Mouse (Mus musculus) hindbrain, embryonic 15.5 days (tissue): ENCODE measurements around the gene Tigd3. TPM values are rescaled to one million over a fixed set of nuclear protein-coding genes. Genes with fewer than 3 reads are reported as not detected.
"Not testable (repeated sequence)": the region's sequence is repeated elsewhere in the genome, so short reads cannot be mapped to it uniquely, and the experiment has no call there.

Experiments used
- ATAC-seq: fragments of 200-750 bp; cut with Nextera tagmentation; 2 replicates; pipeline ENCODE4 v1.8.0; 2017; ENCODE audit warnings: low read depth, moderate number of reproducible peaks, moderate TSS enrichment; ENCODE audit not compliant: low FRiP score
- H3K27ac ChIP-seq: fragments of 300-500 bp; sonication (generic); replicated peaks from 2 replicates; pipeline ENCODE4 v1.5.1; 2015; ENCODE audit warnings: mild to moderate bottlenecking, inconsistent platforms
- H3K27me3 ChIP-seq: fragments of 300-500 bp; sonication (generic); 2 replicates; pipeline ENCODE4 v1.6.1; 2015; ENCODE audit warnings: control low read depth, inconsistent platforms
- H3K36me3 ChIP-seq: fragments of 300-500 bp; sonication (generic); 2 replicates; pipeline ENCODE4 v1.6.1; 2015; ENCODE audit warnings: control low read depth, inconsistent platforms
- H3K4me1 ChIP-seq: fragments of 300-500 bp; sonication (generic); replicated peaks from 2 replicates; pipeline ENCODE4 v1.6.1; 2015; ENCODE audit warnings: control low read depth, inconsistent platforms
- H3K4me2 ChIP-seq: fragments of 300-500 bp; sonication (generic); 2 replicates; pipeline ENCODE4 v1.6.1; 2015; ENCODE audit warnings: moderate library complexity, mild to moderate bottlenecking, inconsistent platforms
- H3K4me3 ChIP-seq: fragments of 300-500 bp; sonication (generic); 2 replicates; pipeline ENCODE4 v1.5.1; 2015; ENCODE audit warnings: mild to moderate bottlenecking, inconsistent platforms
- H3K9ac ChIP-seq: fragments of 300-500 bp; sonication (generic); 2 replicates; pipeline ENCODE4 v1.6.1; 2015; ENCODE audit warnings: inconsistent platforms
- H3K9me3 ChIP-seq: fragments of 300-500 bp; sonication (generic); 2 replicates; pipeline ENCODE4 v1.6.1; 2016; ENCODE audit warnings: control low read depth, inconsistent platforms
- WGBS: fragments of 180-500 bp; shearing (Covaris S2); methylation state at CpG from one replicate; pipeline ENCODE4 v1.1.7; 2015; 5-methylcytosine and 5-hydroxymethylcytosine counted together
- polyA plus RNA-seq: library from polyadenylated mRNA; unstranded; fragments of >200 nt; fragmentation: Nextera tagmentation; extraction: Ambion mirVana; gene quantifications from 2 replicates; pipeline ENCODE4 v1.2.1, GENCODE M21; 2015

Gene Tigd3
- polyA plus RNA-seq, 1 experiment from 2014 or later: 11.7 TPM

DNA sequence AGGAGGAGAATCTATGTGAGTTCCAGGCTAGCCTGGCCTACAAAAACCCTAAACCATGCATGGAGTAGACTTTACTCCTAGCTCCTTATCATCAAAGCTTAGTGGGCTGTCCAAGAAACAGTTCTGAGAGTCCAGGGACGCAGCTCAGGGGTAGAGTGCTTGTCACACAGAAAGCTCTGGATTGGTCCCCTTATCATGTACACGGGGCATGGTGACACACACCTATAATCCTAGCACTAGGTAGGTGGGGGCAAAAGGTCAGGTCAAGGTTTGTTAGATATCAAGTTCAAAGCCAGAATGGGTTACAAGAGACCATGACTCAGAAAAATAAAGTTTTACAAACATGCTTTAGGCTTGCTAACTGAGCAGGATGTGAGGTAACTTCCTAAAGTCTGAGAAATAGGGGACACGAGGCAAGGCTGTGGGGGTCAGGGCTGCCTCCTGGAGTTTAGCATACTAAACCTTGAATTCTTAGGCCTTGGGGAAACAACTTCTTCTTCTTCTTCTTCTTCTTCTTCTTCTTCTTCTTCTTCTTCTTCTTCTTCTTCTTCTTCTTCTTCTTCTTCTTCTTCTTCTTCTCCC, 6.6 kb downstream of the Tigd3 start:
- Histone ChIP-seq H3K9ac (no peak overlapping the region), H3K4me1 (peaks cover 10% of the 10 kb centered on the region), H3K27me3 (no peaks in the 10 kb centered on the region), H3K4me2 (no peak overlapping the region), H3K36me3 (peaks cover 8% of the 10 kb centered on the region; the same call in 1 of the 2 replicates), H3K9me3 (no peaks in the 10 kb centered on the region), H3K4me3 (no peak overlapping the region), H3K27ac (no peak overlapping the region)
- ATAC-seq: no peak
- WGBS: 89% methylated on average over 3 of the region's 3 CpGs

DNA sequence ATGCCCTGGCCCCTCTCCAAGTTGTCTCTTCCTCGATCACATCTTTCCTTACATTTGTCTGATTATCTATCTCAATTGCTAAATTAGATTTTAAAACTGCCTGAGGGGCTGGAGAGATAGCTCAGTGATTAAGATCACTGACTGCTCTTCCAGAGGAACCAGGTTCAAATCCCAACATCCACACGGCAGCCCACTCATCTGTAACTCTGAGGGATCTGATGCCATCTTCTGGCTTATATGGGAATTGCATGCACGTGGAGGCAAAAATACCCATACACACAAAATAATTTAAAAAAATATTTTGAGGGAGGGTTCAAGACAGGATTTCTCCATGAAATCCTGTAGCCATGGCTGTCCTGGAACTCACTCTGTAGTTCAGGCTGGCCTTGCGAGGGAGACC, 8.1 kb downstream of the Tigd3 start:
- WGBS: 61% methylated on average over 4 of the region's 4 CpGs
- no peak for ATAC-seq
- Histone ChIP-seq H3K4me3 (no peak overlapping the region), H3K36me3 (no peaks in the 10 kb centered on the region), H3K4me2 (no peak overlapping the region), H3K9me3 (no peaks in the 10 kb centered on the region), H3K27ac (no peak overlapping the region), H3K9ac (no peak overlapping the region), H3K4me1 (no peaks in the 10 kb centered on the region), H3K27me3 (no peaks in the 10 kb centered on the region)

DNA sequence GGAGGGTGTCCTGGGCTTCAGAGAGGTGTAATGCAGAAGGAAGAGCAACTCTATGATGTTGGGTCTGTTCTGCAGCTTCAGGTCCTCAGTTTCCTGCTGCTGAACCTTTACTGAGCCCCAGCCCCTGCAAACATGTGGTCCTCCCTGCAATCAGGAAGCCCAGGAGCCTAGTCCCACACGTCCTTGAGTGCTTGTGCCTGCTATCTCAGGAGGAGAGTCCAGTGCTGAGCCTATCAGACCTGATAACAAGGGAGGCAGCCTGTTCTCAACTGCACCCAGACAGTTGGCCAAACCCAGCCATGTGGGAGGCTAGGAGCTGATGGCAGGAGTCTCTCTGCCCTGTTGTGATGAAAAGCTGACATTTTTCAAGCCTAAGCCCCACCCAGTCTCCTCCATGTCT, 10.0 kb downstream of the Tigd3 start:
- Histone ChIP-seq H3K4me1 (no peaks in the 10 kb centered on the region), H3K9ac (no peak overlapping the region), H3K36me3 (no peaks in the 10 kb centered on the region), H3K9me3 (no peaks in the 10 kb centered on the region), H3K27me3 (no peaks in the 10 kb centered on the region), H3K4me3 (no peak overlapping the region), H3K4me2 (no peak overlapping the region), H3K27ac (no peak overlapping the region)
- ATAC-seq: no peak
- 76% methylated on average over 1 of the region's 1 CpGs for WGBS

- not testable (repeated sequence) for H3K9me3 ChIP-seq, ATAC-seq, H3K36me3 ChIP-seq, H3K4me3 ChIP-seq, H3K4me1 ChIP-seq, H3K27me3 ChIP-seq, H3K27ac ChIP-seq, H3K4me2 ChIP-seq, H3K9ac ChIP-seq
- WGBS: 81% methylated on average over 5 of the region's 5 CpGs
Observed at GRCm38 (mm10) chr19:5882079-5882478, 11.9 kb downstream of the Tigd3 start.

- Histone ChIP-seq H3K4me1 (no peaks in the 10 kb centered on the region), H3K27ac (no peak overlapping the region), H3K4me3 (no peak overlapping the region), H3K9me3 (no peaks in the 10 kb centered on the region), H3K9ac (no peak overlapping the region), H3K36me3 (no peaks in the 10 kb centered on the region), H3K4me2 (no peak overlapping the region), H3K27me3 (no peaks in the 10 kb centered on the region)
- 89% methylated on average over 6 of the region's 6 CpGs for WGBS
- no peak for ATAC-seq
Observed at GRCm38 (mm10) chr19:5881155-5881554, 12.8 kb downstream of the Tigd3 start.

DNA sequence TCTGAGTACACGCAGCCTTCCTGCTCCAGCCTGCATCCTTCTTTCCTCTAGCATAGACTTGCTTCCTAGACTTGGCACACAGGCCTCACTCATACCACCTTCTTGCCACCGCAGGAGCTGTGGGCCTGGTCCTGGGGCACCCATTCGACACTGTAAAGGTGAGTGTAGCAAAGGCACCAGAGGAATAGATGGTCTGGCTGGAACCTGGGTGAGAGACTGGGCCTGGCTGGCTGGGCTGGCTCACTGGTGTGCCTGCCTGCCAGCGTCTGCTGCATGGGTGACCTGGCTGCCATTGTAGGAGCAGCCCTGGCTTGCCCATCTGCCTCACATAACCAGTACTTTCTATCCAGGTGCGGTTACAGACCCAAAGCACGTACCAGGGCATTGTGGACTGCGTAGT, 14.2 kb downstream of the Tigd3 start:
- Histone ChIP-seq H3K4me3 (no peak overlapping the region), H3K27ac (no peak overlapping the region), H3K4me1 (peaks cover 8% of the 10 kb centered on the region), H3K9ac (no peak overlapping the region), H3K27me3 (no peaks in the 10 kb centered on the region), H3K36me3 (no peaks in the 10 kb centered on the region), H3K4me2 (no peak overlapping the region), H3K9me3 (no peaks in the 10 kb centered on the region)
- WGBS: 93% methylated on average over 7 of the region's 7 CpGs
- no peak for ATAC-seq

- ATAC-seq: no peak
- H3K27me3 ChIP-seq: no peaks in the 10 kb centered on the region
- H3K36me3 ChIP-seq: no peaks in the 10 kb centered on the region
- H3K4me2 ChIP-seq: no peak overlapping the region
- H3K9ac ChIP-seq: no peak overlapping the region
- H3K4me3 ChIP-seq: no peak overlapping the region
- H3K27ac ChIP-seq: no peak overlapping the region
- H3K4me1 ChIP-seq: peaks cover 16% of the 10 kb centered on the region
- 78% methylated on average over 3 of the region's 3 CpGs for WGBS
- no peaks in the 10 kb centered on the region for H3K9me3 ChIP-seq
Observed at GRCm38 (mm10) chr19:5878916-5879315, 15.0 kb downstream of the Tigd3 start.

GRCm38 (mm10) chr19:5878362-5878722, 15.6 kb downstream of the Tigd3 start:
- no peak overlapping the region for H3K4me3 ChIP-seq
- H3K9ac ChIP-seq: no peak overlapping the region
- H3K27ac ChIP-seq: no peak overlapping the region
- H3K4me1 ChIP-seq: peaks cover 22% of the 10 kb centered on the region
- no peaks in the 10 kb centered on the region for H3K9me3 ChIP-seq
- H3K27me3 ChIP-seq: no peaks in the 10 kb centered on the region
- no peaks in the 10 kb centered on the region for H3K36me3 ChIP-seq
- peak overlapping the region; percentile 4 for H3K4me2 ChIP-seq
- 70% methylated on average over 7 of the region's 7 CpGs for WGBS
- ATAC-seq: no peak

DNA sequence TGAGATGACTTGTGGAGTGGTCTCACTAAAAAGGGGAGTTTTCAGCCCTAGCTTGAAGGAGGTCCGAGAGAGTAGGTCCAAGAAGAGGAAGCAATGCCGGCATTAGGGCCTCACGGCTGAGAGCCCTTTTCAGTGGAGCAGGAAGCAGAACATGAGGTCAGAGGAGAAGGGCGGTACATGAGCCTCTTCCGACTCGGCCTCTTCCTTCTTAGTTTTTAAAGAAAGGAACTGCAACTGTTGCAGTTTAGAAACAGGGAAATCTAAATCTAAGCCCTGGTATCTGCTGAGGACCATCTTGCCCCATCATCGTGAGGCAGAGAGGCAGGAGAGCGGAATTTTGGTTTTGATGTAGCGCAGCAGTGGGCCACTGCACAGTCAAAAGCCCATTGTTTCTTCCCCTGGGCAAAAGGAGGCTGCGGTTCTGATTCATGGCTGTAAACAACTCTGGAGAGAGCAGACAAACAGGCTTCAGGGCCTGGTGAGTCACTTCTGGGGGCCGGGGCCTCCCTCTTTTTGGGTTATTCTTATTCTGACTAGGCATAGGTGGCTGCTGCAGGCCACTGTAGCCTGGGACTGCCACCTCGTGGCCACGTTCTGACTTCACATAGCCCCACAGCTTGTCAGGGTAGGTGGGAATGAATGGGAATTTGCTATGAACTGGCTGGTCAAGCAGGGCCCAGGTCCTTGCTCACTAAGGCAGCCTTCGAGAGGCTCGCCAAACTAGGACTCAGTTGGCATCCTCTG, 16.2 kb downstream of the Tigd3 start, which contains the start of gene Slc25a45:
Gene Slc25a45, plus strand, starts transcription at position 191 of the 744 bp plus-strand sequence.
- H3K9me3 ChIP-seq: no peaks in the 10 kb centered on the region
- no peaks in the 10 kb centered on the region for H3K36me3 ChIP-seq
- WGBS: 44% methylated on average over 15 of the region's 15 CpGs
- H3K27me3 ChIP-seq: no peaks in the 10 kb centered on the region
- H3K4me1 ChIP-seq: peaks cover 27% of the 10 kb centered on the region
- no peak within 1 kb of the TSS for H3K9ac ChIP-seq
- ATAC-seq: no peak
- H3K4me3 ChIP-seq: peak within 1 kb of the TSS; percentile 0; the same call in 1 of the 2 replicates
- H3K27ac ChIP-seq: 0 out of 2 replicates have a peak within 1 kb of the TSS, but pooled peaks have one; percentile 32
- H3K4me2 ChIP-seq: peak within 1 kb of the TSS; percentile 4

DNA sequence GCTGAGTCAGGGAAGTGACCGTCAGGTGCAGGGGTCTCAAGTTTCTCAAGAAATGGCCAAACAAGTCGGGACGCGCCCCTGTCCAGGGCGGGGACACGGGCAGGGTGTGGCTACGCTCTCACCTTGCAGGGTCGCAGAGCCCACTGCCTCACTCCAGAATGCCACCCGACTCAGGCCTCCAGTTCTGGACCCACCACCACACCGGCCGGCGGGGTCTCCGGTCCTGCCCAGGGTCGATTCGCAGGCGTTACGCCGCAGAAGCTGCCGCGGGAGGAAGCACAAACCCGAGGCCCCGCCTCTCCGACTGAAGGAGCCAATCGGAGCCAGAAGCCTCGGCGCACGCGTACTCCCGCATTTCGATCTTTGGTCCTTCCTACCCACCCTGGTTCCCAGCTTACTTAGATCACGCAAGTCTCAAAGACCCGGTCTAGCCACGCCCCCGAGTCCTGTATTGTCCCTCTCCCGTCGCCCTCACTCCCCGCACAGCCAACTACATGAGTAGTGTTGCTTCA, 18.9 kb downstream of the Tigd3 start, which contains the start of gene Frmd8:
Gene Frmd8, minus strand, starts transcription at position 306 of the 512 bp plus-strand sequence.
- WGBS: under 1% methylated on average over 37 of the region's 37 CpGs
- peak within 1 kb of the TSS; percentile 74 for H3K27ac ChIP-seq
- H3K9ac ChIP-seq: peak within 1 kb of the TSS; percentile 90
- ATAC-seq: peak; percentile 92
- H3K4me3 ChIP-seq: peak within 1 kb of the TSS; percentile 94
- H3K4me1 ChIP-seq: peaks cover 41% of the 10 kb centered on the region
- no peaks in the 10 kb centered on the region for H3K36me3 ChIP-seq
- H3K4me2 ChIP-seq: peak within 1 kb of the TSS; percentile 93
- H3K9me3 ChIP-seq: no peaks in the 10 kb centered on the region
- no peaks in the 10 kb centered on the region for H3K27me3 ChIP-seq

DNA sequence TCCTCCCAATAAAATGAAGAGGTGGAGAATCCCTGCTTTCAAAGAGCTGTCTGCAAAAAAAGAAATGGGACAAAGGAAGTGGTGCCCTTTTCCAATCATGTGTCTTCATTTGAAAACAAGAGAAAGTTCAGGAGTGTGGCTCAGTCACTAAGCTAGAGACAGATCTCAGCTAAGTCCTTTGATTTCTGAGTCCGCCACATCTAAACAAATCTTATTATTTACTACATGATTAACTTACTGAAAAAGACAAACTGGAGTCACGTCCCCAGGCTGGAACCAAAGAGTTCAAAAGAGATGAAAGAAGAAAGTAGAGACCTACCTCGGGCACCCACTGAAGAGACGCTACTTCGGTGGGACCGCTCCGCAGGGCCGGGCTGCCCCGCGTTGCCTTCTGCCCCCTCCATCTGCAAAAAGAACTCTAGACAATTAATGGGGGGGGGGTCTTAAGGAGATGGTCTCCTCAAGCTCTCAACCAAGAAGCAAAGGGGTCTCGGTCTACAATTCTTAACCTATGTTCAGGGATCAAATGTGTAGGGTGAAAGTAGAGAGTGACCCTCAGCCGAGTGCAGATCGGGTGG, 19.5 kb downstream of the Tigd3 start:
- ATAC-seq: 0 out of 2 replicates have a peak, but pooled peaks have one; percentile 1
- H3K4me1 ChIP-seq: peaks cover 41% of the 10 kb centered on the region
- peak overlapping the region; percentile 94 for H3K4me3 ChIP-seq
- peak overlapping the region; percentile 93 for H3K4me2 ChIP-seq
- WGBS: 12% methylated on average over 13 of the region's 13 CpGs
- no peaks in the 10 kb centered on the region for H3K27me3 ChIP-seq
- H3K36me3 ChIP-seq: no peaks in the 10 kb centered on the region
- 0 out of 2 replicates have a peak overlapping the region, but pooled peaks have one; percentile 51 for H3K27ac ChIP-seq
- H3K9ac ChIP-seq: peak overlapping the region; percentile 90
- H3K9me3 ChIP-seq: no peaks in the 10 kb centered on the region

DNA sequence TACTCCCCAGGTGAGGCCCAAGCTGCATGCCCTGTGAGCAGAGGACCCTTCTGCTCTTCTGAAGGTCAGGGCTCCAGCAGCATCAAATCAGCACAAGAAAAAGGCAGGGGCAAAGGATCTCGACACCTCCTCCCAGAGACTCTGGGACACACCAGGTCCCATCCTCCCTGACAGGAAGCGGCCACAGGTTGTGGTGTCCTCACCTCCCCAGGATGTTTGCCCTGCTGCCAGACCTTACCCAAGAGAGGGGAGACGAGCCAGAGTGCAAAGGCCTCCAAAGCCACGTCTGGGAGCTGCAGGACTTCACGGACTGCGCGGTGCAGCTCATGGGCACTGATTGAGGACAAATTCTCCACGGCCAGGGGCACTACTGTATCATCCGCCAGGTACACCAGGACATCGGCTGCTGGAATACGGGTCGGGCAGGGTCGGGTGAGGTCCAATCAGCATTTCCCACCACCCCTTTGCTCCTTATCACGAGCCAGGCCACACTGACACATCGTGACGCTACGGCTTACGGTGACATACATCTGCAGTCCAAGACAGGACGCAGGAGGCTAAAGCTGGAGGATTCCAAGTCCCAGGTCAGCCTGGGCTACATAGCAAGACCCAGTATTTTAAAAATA, 20.9 kb downstream of the Tigd3 start:
- Histone ChIP-seq H3K4me2 (no peak overlapping the region), H3K36me3 (no peaks in the 10 kb centered on the region), H3K4me3 (no peak overlapping the region), H3K9me3 (no peaks in the 10 kb centered on the region), H3K27me3 (no peaks in the 10 kb centered on the region), H3K9ac (0 out of 2 replicates have a peak overlapping the region, but pooled peaks have one; percentile 18), H3K4me1 (peaks cover 41% of the 10 kb centered on the region), H3K27ac (no peak overlapping the region)
- no peak for ATAC-seq
- WGBS: 90% methylated on average over 19 of the region's 19 CpGs
